Mouse (Mus musculus) urinary bladder, postnatal 25 days (tissue): ENCODE results near the gene Lima1.
A peak's percentile ranks its signal among the peaks of the same experiment; 100 is the strongest.
"Not testable (repeated sequence)": the region's sequence is repeated elsewhere in the genome, so short reads cannot be mapped to it uniquely, and the experiment has no call there.

Experiments
- DNase-seq: peaks from one replicate; pipeline ENCODE4 v3.0.0; 2022; ENCODE audit warnings: low spot score

The Lima1 gene

DNA sequence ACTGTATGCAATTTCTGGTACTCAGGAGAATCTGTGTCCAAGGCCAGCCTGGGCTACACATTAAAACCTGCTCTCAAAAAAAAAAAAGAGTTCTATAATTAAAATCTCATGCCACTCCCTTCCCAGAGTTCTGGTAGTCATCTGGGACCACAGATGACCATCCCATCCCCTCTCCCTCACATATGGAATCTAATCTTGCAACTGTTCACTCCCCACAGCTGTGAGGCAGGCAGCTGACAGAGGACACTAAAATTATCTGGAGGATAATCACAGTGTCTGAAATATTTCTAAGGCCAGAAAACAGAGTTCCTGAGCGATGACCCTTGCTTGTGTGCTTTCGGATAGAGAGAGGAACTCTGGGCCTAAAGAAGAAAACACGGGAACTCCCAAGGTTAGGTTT is 40.6 kb downstream of the Lima1 start:
- DNase-seq, result no peak

DNA sequence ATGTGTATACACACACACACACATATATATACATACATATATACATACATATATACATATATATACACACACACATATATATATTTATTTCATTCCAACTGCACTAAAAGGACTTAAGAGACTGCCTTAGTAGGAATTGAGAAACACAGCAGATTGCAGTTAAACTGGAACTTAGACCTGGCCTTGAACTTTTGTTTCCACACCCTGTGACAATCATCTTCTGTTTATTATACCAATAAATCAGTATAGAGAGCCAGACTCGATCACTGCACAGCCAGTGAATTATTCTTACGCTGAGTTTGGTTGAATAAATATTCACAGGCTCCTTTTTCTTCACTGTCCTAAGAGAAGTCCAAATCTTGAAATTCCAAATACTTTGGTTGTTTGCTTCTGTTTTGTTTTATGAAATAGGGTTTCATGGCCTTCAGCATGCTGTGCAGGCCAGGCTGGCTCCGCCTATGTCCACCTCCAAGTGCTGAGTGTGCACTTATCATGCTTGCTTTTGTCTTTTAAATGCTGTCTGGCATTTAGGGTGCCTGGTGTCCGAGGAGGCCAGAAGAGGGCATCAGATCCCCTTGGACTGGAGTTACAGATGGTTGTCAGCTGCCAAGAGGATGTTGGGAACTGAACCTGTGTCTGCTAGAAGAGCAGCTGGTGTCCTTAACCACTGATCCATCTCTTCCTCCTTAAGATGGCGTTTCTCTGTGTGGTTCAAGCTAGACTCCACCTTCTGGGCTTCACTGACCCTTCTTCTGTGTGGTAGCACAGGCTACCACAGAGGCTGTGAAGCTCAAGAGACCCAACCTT is 41.4 kb downstream of the Lima1 start:
- DNase-seq, result no peak

DNA sequence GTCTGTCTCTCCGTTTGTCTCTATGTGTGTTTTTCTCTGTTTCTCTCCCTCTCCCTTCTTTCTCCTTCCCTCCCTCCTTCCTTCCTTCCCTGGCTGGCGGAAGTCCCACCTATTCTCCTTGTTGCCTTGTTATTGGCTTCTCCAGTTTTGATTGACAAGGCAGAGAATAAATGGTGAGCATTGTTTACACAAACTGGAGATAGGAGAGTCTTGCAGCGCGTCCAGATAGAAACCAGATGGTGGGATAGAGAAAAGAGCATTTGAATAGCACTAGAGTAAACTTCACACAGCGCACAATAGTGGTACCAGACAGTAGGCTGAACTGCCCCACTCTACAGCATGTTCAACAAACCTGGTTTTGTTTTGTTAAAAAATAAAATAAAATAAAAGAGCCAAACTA is 43.7 kb downstream of the Lima1 start:
- DNase-seq, result no peak

DNA sequence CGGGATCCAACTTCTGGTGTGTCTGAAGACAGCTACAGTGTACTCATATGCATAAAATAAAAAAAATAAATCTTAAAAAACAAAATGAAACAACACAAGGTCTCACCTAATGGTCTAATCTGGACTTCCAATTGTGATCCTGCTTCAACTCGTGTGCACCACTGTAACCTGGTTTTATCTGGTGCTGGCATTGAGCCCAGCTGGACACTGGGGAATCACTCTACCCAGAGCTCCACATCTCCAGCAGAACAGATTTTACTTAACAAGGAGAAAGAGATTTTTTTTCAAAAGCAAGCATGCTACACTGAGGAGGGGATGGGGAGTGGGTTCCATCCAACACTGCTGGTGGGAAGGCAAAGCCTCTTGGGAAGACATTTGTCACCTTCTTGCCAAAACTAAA is 47.2 kb downstream of the Lima1 start:
- DNase-seq, result no peak

DNA sequence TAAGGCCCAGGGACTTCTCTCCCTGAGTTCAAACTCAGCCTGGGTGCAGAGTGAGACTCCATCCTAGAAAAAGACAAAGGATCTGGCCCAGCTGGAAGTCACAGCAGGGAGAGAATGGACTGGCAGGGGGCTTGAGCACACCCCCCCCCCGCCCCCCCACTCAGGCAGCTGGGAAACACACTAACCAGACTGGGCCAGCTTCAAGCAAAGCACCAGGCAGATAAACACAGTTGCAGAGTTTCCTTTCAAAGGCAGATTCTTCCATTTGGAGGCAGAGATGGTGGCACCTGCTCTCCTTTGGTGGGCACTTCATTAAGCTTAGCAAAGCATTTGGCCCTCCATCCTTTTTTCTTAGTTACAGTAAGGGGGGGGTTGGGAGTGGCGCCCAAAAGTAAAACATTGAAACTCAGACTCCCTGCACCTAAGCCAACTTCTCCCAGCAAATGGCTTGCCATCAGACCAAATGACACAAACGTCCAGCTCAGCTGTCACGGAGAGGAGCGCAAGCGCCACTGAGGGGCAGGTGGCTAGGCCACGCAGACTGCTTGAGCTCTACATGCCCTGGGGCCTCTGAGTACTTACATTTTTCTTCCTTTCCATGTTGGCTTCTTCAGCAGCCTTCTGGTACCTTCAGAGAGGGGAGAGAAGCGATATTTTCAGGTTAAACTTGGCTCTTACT is 48.9 kb downstream of the Lima1 start:
- no peak for DNase-seq

DNA sequence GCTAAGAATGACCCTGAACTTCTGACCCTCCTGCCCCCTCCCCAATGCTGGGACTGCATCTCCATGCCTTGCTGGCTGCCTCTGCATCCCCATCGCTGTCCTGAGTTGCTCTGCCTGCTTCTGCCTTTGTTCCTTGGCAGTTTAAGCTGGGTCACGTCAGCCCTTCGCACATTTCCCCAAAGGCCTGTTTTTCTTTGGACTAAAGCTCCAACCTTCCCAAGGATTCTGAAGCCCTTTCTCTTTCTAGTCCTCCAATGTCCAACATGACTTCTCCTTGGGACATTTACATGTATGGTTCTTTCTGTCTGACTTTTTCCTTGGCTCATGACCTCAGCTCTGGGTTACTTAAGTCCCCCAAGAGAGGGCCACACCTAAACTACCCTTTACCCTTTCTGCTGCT is 50.0 kb downstream of the Lima1 start:
- DNase-seq, result no peak

DNA sequence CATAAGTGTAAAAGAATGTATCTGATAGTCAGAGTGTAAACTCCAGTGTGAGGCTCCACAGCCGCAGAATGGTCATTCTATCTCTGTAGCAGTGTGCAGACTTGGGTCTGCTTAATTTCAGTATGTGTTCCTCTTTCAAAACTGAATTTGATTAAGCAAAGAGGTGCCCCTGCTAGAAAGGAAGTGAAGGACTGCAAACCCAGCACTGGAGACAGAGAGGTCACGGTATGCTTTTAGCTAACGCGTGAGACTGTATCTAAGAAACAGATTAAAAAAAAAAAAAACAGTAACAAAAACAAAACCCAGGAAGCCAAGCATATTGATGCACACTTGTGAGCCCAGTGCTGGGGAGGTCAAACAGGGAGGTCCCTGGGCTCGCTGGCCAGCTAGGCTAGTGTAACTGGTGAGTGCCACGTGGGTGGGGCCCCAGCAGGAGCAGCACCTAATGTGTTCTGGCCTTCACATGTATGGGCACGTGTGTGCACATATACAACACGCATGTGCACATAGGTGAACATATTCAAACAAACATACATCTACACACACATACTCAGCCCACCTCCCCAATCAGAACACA is 51.8 kb downstream of the Lima1 start:
- DNase-seq, result no peak

DNA sequence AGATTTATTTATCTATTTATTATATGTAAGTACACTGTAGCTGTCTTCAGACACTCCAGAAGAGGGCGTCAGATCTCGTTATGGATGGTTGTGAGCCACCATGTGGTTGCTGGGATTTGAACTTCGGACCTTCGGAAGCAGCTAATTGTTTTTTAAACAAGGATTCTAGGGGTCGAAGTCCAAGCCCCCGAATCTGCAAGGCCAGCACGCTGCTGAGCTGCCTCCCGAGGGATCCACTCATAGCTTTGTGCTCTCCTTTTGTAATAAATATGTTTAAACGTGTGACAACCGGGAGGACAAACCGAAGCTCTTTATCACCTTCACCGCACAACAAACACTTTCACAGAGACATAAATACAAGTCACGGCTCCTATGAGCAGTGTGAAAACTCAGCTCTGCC is 52.8 kb downstream of the Lima1 start:
- DNase-seq, result not testable (repeated sequence)

DNA sequence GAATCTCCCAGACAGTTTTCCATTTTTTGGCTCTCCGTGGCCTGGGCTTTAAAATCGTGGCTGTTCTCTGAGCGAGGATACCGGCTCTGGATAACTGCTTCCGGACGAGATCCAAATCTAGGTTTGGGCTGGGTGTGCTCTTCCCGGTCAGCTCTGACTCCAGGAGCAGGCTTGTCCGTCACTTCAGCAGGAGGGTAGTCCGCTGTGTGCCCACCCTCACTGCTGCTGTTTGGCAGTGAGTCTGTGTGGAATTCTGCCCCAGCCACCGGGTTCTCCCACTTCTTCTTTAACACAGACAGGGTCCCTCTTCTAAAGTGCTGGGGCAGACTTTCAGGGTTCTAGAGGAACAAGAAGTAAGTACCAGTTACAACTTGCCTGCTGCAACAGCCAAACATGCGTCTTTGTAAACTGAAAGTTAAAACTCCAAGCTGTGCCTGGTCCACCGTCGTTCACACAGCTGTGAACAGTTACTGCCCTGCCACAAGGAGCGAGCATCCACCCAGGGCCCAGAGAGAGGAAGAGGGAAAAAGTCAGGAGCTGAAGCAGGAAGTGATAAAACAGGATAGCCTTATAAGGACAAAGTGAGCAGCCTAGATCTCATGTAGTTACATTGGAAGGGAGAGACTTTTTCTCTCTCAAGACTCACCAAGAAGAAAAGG is 55.5 kb downstream of the Lima1 start:
- DNase-seq, result peak; percentile 58

DNA sequence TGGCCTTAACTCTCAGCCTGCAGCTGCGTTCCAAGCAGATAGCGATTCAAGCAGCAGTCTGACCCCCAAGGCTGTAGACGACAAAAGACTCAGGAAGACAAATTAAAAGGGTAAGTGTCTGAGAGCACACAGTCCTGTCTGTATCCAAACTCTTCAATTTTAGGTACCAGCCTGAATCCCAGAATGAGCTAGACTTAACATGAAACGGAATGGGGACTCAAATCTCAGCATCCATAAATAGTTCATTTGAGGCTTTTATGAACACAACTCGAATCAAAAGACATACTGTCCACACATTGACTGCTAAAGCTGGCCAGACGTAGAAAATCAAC is 56.2 kb downstream of the Lima1 start:
- no peak for DNase-seq

DNA sequence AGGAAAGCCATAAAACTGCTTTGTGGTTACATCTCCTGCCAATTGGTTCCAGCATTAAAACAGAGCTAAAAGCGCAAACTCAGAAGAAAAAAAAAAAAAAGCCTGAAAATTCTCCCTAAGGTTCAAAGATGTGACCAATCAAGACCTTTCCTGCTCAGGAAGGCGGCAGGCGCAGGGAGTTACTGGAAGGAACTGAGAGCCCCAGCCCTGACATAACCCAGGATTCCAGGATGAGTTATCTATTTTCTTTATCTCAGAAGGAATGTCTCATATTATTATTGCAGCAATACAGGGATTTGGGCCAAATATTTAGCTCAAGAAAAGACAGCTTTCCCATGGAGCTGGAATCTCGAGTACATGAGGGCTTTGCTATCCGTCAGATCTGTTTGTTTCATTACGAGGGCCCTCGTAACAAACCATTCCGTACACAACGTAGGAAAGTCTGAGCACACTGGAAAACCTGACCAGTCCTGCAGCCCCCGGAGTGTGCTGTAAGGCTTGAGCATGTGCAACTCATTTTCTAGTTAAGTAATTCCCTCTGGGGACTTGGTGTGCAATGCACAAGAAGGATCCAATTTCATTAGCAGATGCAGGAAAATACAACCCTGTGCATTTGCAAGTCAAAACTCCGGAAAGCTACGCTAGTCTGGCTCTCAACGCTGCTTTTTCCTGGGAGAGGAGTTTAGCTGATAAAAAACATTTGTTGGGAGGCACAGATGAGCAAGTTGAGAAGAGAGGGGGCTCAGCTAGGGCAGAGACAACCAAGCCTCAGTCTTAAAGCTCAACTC is 56.7 kb downstream of the Lima1 start:
- no peak for DNase-seq

DNA sequence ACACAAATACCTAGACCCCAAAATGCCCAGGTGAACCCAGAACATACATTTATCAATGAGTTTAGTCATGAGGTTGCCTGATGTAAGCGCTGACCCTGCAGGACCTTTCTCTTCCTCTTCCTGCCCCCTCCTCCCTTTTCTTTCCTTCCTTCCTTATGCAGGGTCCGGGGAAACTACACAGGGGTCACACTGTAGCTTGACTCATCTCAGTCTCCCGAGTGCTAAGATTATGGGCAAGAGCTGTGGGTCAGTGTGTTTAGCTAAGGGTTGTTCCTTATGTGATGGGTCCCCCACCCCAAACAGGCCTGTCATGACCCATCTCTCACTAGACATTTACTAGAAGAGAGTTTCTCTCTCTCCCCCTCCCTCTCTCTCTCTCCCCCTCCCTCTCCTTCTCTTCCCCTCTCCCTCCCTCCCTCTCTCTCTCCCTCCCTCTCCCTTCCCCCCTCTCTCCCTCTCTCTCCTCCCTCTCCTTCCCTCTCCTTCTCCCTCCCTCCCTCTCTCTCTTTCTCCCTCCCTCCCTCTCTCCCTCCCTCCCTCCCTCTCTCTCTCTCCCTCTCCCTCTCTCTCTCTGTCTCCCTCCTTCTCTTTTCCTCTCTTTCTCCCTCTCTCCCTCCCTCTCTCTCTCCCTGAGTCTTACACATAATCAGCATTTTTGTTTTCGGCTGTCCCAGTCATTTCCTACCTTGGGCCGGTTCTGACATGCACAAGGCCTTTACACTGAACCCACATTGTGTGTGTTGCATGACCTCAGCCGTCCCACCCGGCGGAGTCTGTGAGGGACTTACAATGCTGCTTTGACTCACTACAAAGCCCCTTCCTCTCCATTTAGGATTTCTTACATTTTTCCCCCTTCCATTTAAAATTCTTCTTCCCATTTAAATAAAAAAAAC is 57.7 kb downstream of the Lima1 start:
- DNase-seq, result no peak

DNA sequence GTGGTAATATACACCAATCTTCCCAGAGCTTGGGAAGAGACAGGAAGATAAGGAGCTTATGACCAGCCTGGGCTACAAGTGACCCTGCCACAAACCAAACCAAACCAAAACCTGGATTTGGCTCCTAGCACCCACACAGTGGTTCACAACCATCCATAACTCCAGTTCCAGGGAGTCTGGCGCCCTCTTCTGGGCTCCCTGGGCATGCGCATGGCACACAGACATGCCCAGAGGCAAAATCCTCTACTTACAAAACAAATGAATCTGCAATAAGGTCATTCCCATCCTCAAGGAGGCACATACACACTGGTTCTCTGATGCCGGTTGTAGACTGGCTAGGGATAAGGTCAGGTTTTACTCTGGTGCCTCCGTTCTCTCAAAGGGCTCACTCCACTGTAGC is 59.3 kb downstream of the Lima1 start:
- DNase-seq, result no peak

DNA sequence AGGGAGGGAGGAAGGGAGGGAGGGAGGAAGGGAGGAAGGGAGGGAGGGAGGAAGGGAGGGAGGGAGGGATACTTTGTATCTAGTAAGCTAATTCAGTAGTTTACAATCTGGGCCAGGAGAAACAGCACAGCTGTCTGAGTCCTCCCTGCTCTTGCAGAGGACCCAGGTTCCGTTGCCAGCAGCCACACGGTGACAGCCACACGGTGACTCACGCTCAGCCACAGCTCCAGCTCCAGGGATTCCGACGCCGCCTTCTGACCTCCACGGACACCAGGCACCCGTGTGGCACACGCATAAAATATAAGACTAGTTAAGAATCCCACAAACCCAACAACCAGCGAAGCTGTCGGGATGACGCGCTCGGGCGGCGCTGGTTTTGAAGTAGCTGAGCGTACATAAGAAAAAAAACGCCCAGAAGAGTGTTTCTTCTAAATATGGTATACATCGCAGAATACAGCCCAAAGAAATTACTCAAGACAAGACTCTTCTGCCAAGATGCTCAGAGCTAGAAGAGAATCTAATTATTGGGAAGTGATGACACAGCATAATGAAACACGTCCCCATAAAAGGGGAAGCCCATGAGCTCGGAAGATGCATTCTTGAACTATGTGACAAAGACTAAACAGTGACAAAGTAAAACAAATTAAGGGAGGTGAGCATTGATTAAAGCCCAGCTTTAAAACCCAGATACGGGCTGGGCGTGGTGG is 60.5 kb downstream of the Lima1 start:
- DNase-seq, result no peak

DNA sequence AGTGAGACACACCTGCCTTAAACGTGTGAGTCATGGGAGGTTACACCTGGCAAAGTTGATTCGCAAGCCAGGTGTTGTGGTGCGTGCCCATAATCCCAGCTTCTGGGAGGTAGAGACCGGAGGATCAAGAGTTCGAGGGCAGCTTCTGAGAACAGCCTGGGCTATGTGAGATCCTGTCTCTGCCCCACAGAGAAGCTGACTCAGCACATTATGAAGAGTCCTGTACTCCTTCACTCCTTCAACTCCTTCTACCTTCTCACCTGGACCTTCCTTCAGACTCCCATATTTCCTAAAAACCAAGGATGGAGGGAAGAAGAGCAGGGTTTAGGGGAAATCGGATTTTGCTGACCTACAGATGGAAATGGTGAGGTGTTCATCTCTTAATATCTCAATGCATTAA is 61.6 kb downstream of the Lima1 start:
- no peak for DNase-seq

DNA sequence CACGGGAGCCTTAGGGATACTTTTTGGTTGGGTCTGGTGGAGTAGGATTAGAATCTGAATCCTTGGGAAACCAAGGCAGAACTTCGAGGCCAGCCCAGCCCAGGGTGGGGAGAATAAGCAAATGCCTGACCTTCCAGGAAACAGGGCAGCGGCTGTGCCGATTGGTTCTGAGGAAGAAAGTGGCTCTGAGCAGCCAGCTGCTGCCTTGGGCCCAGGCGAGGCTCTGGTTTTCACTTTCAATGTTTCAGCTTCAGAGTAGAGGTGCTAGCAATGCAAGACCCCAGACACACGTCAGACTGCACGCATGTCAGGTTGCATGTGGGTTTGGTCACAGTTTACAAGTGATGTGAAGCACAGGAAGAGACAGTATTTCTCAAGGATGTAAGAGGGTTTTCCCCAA is 63.2 kb downstream of the Lima1 start:
- DNase-seq, result no peak

DNA sequence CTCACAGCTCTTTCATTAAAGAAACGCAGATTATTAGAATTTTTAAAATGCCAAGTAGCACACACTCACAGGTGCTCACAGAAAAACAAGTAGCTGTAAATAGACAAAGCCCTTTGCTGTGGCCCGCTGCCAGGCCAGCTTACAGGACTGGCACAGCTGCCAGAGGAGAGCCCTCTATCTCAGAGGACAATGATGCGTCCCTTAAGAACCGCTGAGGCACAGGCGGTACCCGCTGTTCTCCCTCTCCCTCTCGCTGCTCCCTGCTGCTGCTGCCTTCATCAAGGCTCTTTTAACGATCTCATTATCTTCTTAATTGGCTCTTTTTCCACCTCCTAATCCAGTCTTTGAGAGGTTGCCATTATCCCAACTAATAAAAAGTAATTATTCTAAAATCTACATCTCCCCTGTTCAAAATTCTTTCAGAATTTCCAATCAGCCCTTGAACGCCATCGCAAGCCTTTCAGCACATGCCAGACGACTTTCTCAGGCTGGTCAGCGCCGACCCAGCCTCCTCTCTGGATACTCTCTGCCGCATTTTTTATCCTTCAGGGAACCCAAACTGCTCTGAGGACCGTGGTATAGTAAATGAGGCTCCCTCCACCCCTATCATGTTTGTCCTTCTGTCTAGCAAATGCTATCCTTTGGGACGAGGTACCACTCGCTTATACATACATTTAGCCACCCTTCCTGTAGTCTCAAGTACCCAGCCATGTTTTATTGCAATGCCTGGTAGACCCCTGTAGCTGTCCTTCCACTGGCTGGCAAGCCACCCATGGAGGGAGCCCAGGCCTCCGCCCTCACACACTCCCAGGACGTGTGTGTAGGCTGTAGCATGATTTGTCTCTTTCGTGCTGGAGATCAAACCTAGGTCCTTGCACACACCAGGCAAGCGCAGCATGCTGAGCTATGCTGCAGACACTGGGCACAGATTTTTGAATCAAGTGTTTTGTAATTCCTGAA is 67.2 kb downstream of the Lima1 start:
- DNase-seq, result no peak

DNA sequence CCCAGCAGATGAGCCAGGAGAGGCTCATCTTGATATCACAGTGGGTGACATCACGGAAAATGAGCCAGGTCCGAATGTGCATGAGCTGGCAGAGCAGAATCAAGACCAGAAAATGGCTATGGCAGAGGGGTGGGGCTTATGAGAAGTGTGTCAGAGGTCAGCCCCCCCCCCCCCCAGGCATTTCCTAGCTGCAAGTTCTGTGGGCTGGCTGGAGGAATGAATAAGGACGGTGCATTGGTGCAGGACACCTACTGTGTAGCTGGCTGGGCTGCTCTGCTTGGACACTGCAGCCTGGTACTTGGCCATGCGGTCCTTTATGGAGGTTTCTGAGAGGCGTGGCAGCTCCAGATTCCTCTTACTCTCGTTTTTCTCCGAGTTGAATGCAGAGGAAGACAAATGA is 69.1 kb downstream of the Lima1 start:
- no peak for DNase-seq

DNA sequence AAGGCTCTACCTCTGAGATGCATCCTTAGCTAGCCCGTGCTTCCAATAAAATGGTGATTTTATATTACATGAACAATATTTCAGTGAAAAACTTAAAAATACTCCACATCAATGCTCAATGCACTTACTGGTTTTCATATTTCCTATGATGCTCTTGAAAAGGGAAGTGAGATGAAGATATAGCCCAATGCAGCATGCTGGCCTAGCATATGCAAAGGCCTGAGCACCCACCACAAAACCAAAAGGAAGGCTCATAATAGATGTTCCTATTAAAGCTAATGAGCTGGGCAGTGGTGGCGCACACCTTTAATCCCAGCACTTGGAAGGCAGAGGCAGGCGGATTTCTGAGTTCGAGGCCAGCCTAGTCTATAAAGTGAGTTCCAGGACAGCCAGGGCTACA is 69.6 kb downstream of the Lima1 start:
- DNase-seq, result no peak
